In the genomic region with DNA sequence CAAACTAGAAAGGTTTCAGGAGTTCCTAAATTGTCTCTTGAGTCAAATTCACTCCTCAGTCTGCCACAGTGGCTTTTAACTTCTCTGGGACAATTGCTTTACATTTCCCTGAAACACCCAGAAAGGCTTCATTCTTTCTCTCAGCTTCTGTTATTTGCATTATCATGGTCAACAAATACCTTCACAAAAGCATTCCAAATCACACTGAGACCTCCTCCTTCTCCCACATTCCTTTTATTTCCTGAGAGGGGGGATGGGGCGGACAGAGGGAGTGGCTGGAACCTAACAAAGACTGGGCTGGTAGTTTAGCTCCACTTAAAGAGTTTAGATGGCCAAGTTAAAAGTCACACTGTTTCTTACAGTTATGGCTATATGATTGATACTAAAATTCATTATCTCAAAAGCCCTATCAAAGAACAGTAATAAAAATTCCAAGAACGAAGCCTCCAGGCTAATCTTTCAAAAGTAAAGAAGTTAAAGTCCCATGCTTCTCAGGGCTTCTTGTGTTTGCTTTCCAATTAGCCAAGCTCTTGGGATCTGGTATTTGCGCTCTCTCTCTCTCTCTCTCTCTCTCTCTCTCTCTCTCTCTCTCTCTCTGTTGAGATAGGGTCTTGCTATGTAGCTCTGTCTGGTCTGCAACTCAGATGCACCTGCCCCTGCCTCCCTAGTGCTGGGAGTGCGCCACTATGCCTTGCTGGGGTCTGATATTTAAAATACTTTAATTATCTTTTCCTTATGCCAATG, we compare ENCODE assay signal across 11 mouse cellular contexts. TPM values are rescaled to one million over a fixed set of nuclear protein-coding genes. Genes with fewer than 3 reads are reported as not detected.
DNase-seq lines count a peak whose midpoint lies in the region; ATAC-seq and TF ChIP-seq lines count a peak whose summit lies in the region.
"Had no signal": no experiment of that assay in that cellular context is flagged by ENCODE, and none has a peak within 500 bp of the region (broad histone marks: within the 10 kb centered on the region; RNA-seq: fewer than 3 reads in every experiment).

No protein-coding gene starts in this region.

- peaks cover 3% of the 10 kb centered on the region; the same call in 1 of the 2 replicates for H3K4me1 ChIP-seq in kidney, embryonic 15.5 days
- peaks cover 60% of the 10 kb centered on the region for H3K4me1 ChIP-seq in E14TG2a.4 (replicated peaks; ENCODE audit: low read depth, low read length)

- TF ChIP-seq CTCF in E14TG2a.4 (conservative IDR thresholded peaks at IDR 0.05; ENCODE audit: low read length) = no peak

- 62% methylated on average over 4 of the region's 4 CpGs for WGBS in kidney, embryonic 15.5 days

- H3K36me3 ChIP-seq in kidney, embryonic 15.5 days = peaks cover 22% of the 10 kb centered on the region
- H3K36me3 ChIP-seq in E14TG2a.4 (ENCODE audit: insufficient read depth, low read length) = no peaks in the 10 kb centered on the region

- no peak for ATAC-seq in kidney, embryonic 15.5 days (replicated peaks; ENCODE audit: low FRiP score)
- no peak for ATAC-seq in megakaryocyte progenitor cell, adult 5-6 weeks (replicated peaks; ENCODE audit: poor library complexity)

- intact Hi-C loops in left cerebral cortex, postnatal 14 days (cut with DNase I) = no loop called here

- H3K27ac ChIP-seq in kidney, embryonic 15.5 days = peak overlapping the region; percentile 22; the same call in 1 of the 2 replicates

- no peak overlapping the region for H3K9ac ChIP-seq in kidney, embryonic 15.5 days

- no peaks in the 10 kb centered on the region for H3K9me3 ChIP-seq in kidney, embryonic 15.5 days (replicated peaks)
- no peaks in the 10 kb centered on the region for H3K9me3 ChIP-seq in E14TG2a.4 (ENCODE audit: low read length)

- H3K4me2 ChIP-seq in kidney, embryonic 15.5 days = no peak overlapping the region

- DNase-seq in kidney, postnatal 36 days = no peak
- DNase-seq in ES-CJ7 (ENCODE audit: low read depth, low spot score) = peak; percentile 99
- DNase-seq in embryo, embryonic 9.5 days (ENCODE audit: extremely low spot score) = peak; percentile 84
- DNase-seq in layer of hippocampus, adult 8-10 months (ENCODE audit: low spot score in 2 of 2) = no peak
- no peak for DNase-seq in left cerebral cortex, postnatal 14 days (ENCODE audit: low spot score in 2 of 2)
- DNase-seq: gastrocnemius, postnatal 25 days; layer of hippocampus, postnatal 36 days had no signal

- H3K27me3 ChIP-seq in kidney, embryonic 15.5 days = no peaks in the 10 kb centered on the region
- H3K27me3 ChIP-seq in E14TG2a.4 (ENCODE audit: insufficient read depth, low read length) = no peaks in the 10 kb centered on the region

- no peak overlapping the region for H3K4me3 ChIP-seq in kidney, embryonic 15.5 days (replicated peaks)
- peak overlapping the region; percentile 82 for H3K4me3 ChIP-seq in E14TG2a.4 (replicated peaks; ENCODE audit: low read length)
- H3K4me3 ChIP-seq: myocyte had no signal

RNA-seq across cellular contexts. Expression of gene Sinhcaf, which starts 46.3 kb away (rescaled TPM):
- 144 and 158 TPM in 2 replicates for polyA plus RNA-seq in kidney, embryonic 15.5 days (2015; fragmentation: Nextera tagmentation; extraction: Ambion mirVana)
- total RNA-seq in layer of hippocampus, adult 8-10 months (2022) = 1 to 10 TPM; 2.9 to 5.3 (median 4.0) TPM
- total RNA-seq in left cerebral cortex, postnatal 14 days (2021) = 1 to 10 TPM; 2.3 to 4.3 TPM
- total RNA-seq in megakaryocyte progenitor cell, adult 5-6 weeks (2015) = 43.3 and 43.6 TPM in 2 replicates
- total RNA-seq in megakaryocyte progenitor cell, adult 5-6 weeks (2017) = 97.8 and 122 TPM in 2 replicates

Comparison
In these comparisons a context has a peak if more than half of its experiments do, and no peak if none do; other contexts are left out.
1. DNase-seq: peak in ES-CJ7 (single experiment) and embryo, embryonic 9.5 days (single experiment); none in kidney, postnatal 36 days (0 of 2), layer of hippocampus, adult 8-10 months (0 of 2) and left cerebral cortex, postnatal 14 days (0 of 2).
2. RNA of gene Sinhcaf, which starts 46.3 kb away (total RNA-seq): 43.3 to 122 TPM in megakaryocyte progenitor cell, adult 5-6 weeks; 2.3 to 4.3 TPM in left cerebral cortex, postnatal 14 days and 2.9 to 5.3 TPM in layer of hippocampus, adult 8-10 months; every median in the first group is over 4 times any median in the second.